Mouse (Mus musculus): ENCODE measurements around the gene Slc2a9. TPM values are rescaled to one million over a fixed set of nuclear protein-coding genes. Genes with fewer than 3 reads are reported as not detected.

Slc2a9 gene
- total and polyA plus RNA-seq, 3 experiments: 1.6 to 2.8 (median 2.3) TPM

DNA sequence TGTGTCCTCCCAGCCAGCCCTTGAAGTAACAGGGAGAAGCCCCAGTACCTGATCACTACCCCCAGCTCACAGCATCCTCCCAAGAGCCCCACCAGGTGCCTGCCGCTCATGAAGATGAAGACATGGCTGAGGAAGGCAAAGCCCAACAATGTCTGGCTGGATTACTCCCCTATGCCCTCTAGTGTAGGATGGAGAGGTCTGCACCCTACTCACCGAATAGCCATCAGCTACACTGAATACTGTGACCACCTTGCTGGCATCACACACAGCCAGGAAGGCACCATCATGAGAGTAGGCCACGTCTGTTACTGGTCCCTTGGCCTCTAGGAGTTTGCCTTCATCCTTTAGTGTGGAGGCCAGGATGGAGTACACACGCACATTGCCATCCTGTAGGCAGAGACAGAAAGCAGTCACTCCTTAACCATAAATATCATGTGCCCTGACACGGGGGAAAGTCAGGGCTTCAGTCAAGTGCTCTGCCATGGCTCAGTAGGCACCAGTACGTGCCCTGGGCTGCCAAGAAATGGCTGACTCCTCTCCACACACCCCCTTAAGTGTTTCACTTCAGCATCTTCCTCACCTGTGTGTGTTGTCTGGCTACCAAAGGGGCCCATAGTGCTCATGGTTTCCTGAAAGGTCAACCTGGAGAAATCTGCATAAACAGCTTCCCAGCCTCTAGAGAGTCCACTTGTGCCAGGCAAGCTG is 26.9 kb upstream of the Slc2a9 start:
- Histone ChIP-seq H3K9me3 (replicated peaks; ENCODE audit: low read length) (no peaks in the 10 kb centered on the region), H3K4me2 (ENCODE audit: insufficient read depth, low read depth, poor library complexity, severe bottlenecking) (no peak overlapping the region), H3K27me3 (replicated peaks) (no peaks in the 10 kb centered on the region), H3K27ac (ENCODE audit: insufficient read depth, low read depth) (no peak overlapping the region), H3K4me1 (ENCODE audit: control insufficient read depth in 1 of 2, insufficient read depth in 2 of 2) (no peaks in the 10 kb centered on the region), H3K79me2 (replicated peaks; ENCODE audit: control insufficient read depth, extremely low read depth, insufficient read depth, poor library complexity, severe bottlenecking) (no peaks in the 10 kb centered on the region), H3K4me3 (replicated peaks in 1 of 3; ENCODE audit: low read depth in 2 of 3, low read length in 2 of 3, poor library complexity in 1 of 3) (no peak overlapping the region), H3K9ac (ENCODE audit: insufficient read depth, low read depth) (no peak overlapping the region), H3K36me3 (replicated peaks in 1 of 2; ENCODE audit: control insufficient read depth in 1 of 2, insufficient read depth in 1 of 2, low read length in 1 of 2) (peaks cover 82 to 96% of the 10 kb centered on the region in 2 experiments)
- dilution Hi-C loops (cut with MboI; ENCODE audit: extremely low pct_ligation_motif_present, extremely low pct_unique_long_range_greater_than_20kb, low sequenced_read_pairs): no loop called here
- peak; percentile 33 for DNase-seq (ENCODE audit: extremely low read depth)
- in situ Hi-C loops (cut with MboI; ENCODE audit: low pct_ligation_motif_present, low pct_unique_long_range_greater_than_20kb, low sequenced_read_pairs): no loop called here
- TF ChIP-seq HCFC1 (IDR thresholded peaks at IDR 0.05; ENCODE audit: low read depth, low read length): no peak
- no peak for TF ChIP-seq POLR2A (IDR thresholded peaks at IDR 0.05; ENCODE audit: low read depth, low read length)
- no peak for TF ChIP-seq MAZ (IDR thresholded peaks at IDR 0.05; ENCODE audit: low read depth, low read length)
- no peak for TF ChIP-seq TBP (conservative IDR thresholded peaks at IDR 0.05; ENCODE audit: low read depth, low read length)
- TF ChIP-seq RCOR1 (conservative IDR thresholded peaks at IDR 0.05; ENCODE audit: low read depth, low read length): no peak
- no peak for TF ChIP-seq JUN (IDR thresholded peaks at IDR 0.05; ENCODE audit: insufficient read depth, low read depth, low read length)
- TF ChIP-seq SIN3A (IDR thresholded peaks at IDR 0.05; ENCODE audit: low read length): no peak
- no peak for TF ChIP-seq UBTF (IDR thresholded peaks at IDR 0.05; ENCODE audit: low read depth, low read length)
- TF ChIP-seq GABPA (IDR thresholded peaks at IDR 0.05; ENCODE audit: insufficient replicate concordance, low read depth, low read length): no peak
- TF ChIP-seq RAD21 (IDR thresholded peaks at IDR 0.05; ENCODE audit: low read depth, low read length): peak; percentile 24
- no peak for TF ChIP-seq NRF1 (IDR thresholded peaks at IDR 0.05; ENCODE audit: low read depth, low read length)
- no peak for TF ChIP-seq ELF1 (IDR thresholded peaks at IDR 0.05; ENCODE audit: low read depth, low read length)
- no peak for TF ChIP-seq KAT2A (IDR thresholded peaks at IDR 0.05; ENCODE audit: insufficient replicate concordance, low read length)
- TF ChIP-seq MAFK (IDR thresholded peaks at IDR 0.05; ENCODE audit: insufficient replicate concordance, low read length): no peak
- TF ChIP-seq CTCF (conservative IDR thresholded peaks at IDR 0.05 in 1 of 2, IDR thresholded peaks at IDR 0.05 in 1 of 2; ENCODE audit: low read depth in 2 of 2, low read length in 2 of 2): peak; percentile 15 to 61; a peak in 3 of 4 replicates
- TF ChIP-seq MAX (IDR thresholded peaks at IDR 0.05; ENCODE audit: low read length): no peak
- TF ChIP-seq MXI1 (IDR thresholded peaks at IDR 0.05; ENCODE audit: low read depth, low read length): no peak
- no peak for TF ChIP-seq EP300 (IDR thresholded peaks at IDR 0.05; ENCODE audit: low read length)
- TF ChIP-seq CHD1 (IDR thresholded peaks at IDR 0.05; ENCODE audit: low read depth, low read length): no peak
- no peak for TF ChIP-seq MEF2A (IDR thresholded peaks at IDR 0.05; ENCODE audit: borderline replicate concordance, low read depth, low read length)
- TF ChIP-seq SMC3 (IDR thresholded peaks at IDR 0.05; ENCODE audit: low read depth, low read length): peak; percentile 26; the same call in 1 of the 2 replicates
- no peak for TF ChIP-seq E2F4 (IDR thresholded peaks at IDR 0.05; ENCODE audit: insufficient replicate concordance, low read depth, low read length)
- no peak for TF ChIP-seq USF1 (IDR thresholded peaks at IDR 0.05; ENCODE audit: low read depth, low read length)
- TF ChIP-seq POLR2AphosphoS2 (IDR thresholded peaks at IDR 0.05; ENCODE audit: low read depth, low read length): no peak
- TF ChIP-seq ZC3H11A (IDR thresholded peaks at IDR 0.05; ENCODE audit: low read depth, low read length): no peak

All from CH12.LX (cell line).